In genomic region chr16:39273490-39273889, GRCm38 (mm10) we compare ENCODE assay signal across 28 mouse cellular contexts.
"Had no signal": no experiment of that assay in that cellular context is flagged by ENCODE, and none has a peak within 500 bp of the region (broad histone marks: within the 10 kb centered on the region; RNA-seq: fewer than 3 reads in every experiment).

No protein-coding gene starts in this region.

- H3K27ac ChIP-seq: embryonic facial prominence, embryonic 10.5 days; embryonic facial prominence, embryonic 12.5 days; embryonic facial prominence, embryonic 13.5 days; embryonic facial prominence, embryonic 15.5 days; forebrain, embryonic 10.5 days; forebrain, embryonic 12.5 days; forebrain, embryonic 13.5 days; forebrain, embryonic 15.5 days; gastrocnemius, adult 2 months; heart, adult 2 months had no signal

- DNase-seq: cerebellum, adult 2 months; cerebellum, adult 8-10 months; cerebellum, adult 9-10 months; cerebellum, adult 9-11 months; cerebellum, postnatal 10 days; cerebellum, postnatal 14 days; cerebellum, postnatal 25 days; cerebellum, postnatal 36 days; forebrain, postnatal 0 days; gastrocnemius, adult 2 months; gastrocnemius, postnatal 10 days; gastrocnemius, postnatal 14 days; gastrocnemius, postnatal 25 days; gastrocnemius, postnatal 36 days; heart, adult 11 months; heart, adult 18-20 months; heart, adult 2 months had no signal

- H3K4me3 ChIP-seq: embryonic facial prominence, embryonic 10.5 days; embryonic facial prominence, embryonic 12.5 days; embryonic facial prominence, embryonic 13.5 days; embryonic facial prominence, embryonic 15.5 days; erythroblast, embryonic 14.5 days; forebrain, embryonic 10.5 days; forebrain, embryonic 12.5 days; forebrain, embryonic 13.5 days; forebrain, embryonic 15.5 days; gastrocnemius, adult 2 months; heart, adult 2 months had no signal

- ATAC-seq: forebrain, embryonic 13.5 days; forebrain, embryonic 14.5 days; forebrain, embryonic 15.5 days; forebrain, embryonic 16.5 days; forebrain, postnatal 0 days had no signal
